In the genomic region with DNA sequence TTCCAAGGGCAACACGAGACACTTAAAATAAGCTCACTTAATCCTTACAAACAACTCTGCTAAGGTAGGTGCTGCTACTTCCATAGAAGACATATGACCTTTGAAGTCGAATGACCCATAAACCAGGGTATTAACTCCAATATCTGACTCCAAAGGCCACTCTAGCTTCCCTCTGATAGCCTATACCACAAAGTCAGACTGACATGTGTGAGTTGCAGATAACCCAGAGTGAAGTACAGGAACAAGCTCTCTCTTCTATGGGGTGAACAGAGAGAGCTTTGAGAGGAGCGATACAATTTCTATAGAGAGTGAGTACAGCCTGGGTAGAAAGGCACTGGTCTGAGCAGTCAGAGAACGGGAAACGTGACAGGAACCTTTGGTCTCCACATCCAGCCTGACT, we compare ENCODE assay signal across 26 mouse cellular contexts.
DNase-seq lines count a peak whose midpoint lies in the region; ATAC-seq and TF ChIP-seq lines count a peak whose summit lies in the region.
"Had no signal": no experiment of that assay in that cellular context is flagged by ENCODE, and none has a peak within 500 bp of the region (broad histone marks: within the 10 kb centered on the region; RNA-seq: fewer than 3 reads in every experiment).

No protein-coding gene starts in this region.

- peaks cover 14% of the 10 kb centered on the region for H3K4me1 ChIP-seq in liver, embryonic 11.5 days (replicated peaks; ENCODE audit: control insufficient read depth, insufficient read depth, low read length)
- no peaks in the 10 kb centered on the region for H3K4me1 ChIP-seq in intestine, embryonic 15.5 days (replicated peaks)
- peaks cover 0 to 13% of the 10 kb centered on the region in 2 experiments; a peak in 2 of 4 replicates for H3K4me1 ChIP-seq in liver, embryonic 14.5 days (replicated peaks; ENCODE audit: control insufficient read depth in 2 of 2, insufficient read depth in 2 of 2, low read length in 1 of 2)
- no peaks in the 10 kb centered on the region for H3K4me1 ChIP-seq in kidney, embryonic 14.5 days (ENCODE audit: control insufficient read depth, insufficient read depth, low read length)
- H3K4me1 ChIP-seq: midbrain, embryonic 10.5 days had no signal

- TF ChIP-seq EP300 in liver, embryonic 14.5 days (IDR thresholded peaks at IDR 0.05; ENCODE audit: low read depth), result peak; percentile 62

- peak; percentile 88 for ATAC-seq in liver, embryonic 11.5 days (replicated peaks; ENCODE audit: low FRiP score)
- ATAC-seq in intestine, embryonic 15.5 days, result peak; percentile 47
- ATAC-seq in liver, embryonic 14.5 days (ENCODE audit: insufficient read depth), result peak; percentile 77
- peak; percentile 93 for ATAC-seq in megakaryocyte-erythroid progenitor cell, adult 5-6 weeks (replicated peaks; ENCODE audit: low FRiP score, low TSS enrichment, poor library complexity, severe bottlenecking)
- ATAC-seq in kidney, embryonic 14.5 days (ENCODE audit: low FRiP score, low TSS enrichment), result no peak
- ATAC-seq: forebrain, embryonic 15.5 days; midbrain, embryonic 15.5 days had no signal

- no peak overlapping the region for H3K9ac ChIP-seq in liver, embryonic 11.5 days (ENCODE audit: low read depth, low read length)
- H3K9ac ChIP-seq in intestine, embryonic 15.5 days, result no peak overlapping the region
- no peak overlapping the region for H3K9ac ChIP-seq in liver, embryonic 14.5 days (replicated peaks)
- no peak overlapping the region for H3K9ac ChIP-seq in kidney, embryonic 14.5 days (ENCODE audit: low read depth, low read length)
- H3K9ac ChIP-seq: forebrain, embryonic 15.5 days; hindbrain, embryonic 13.5 days; midbrain, embryonic 15.5 days; neural tube, embryonic 15.5 days had no signal

- no peak for DNase-seq in liver, embryonic 11.5 days (ENCODE audit: low spot score)
- DNase-seq in liver, result no peak
- peak; percentile 37 to 52 (median 44) for DNase-seq in liver, embryonic 14.5 days (ENCODE audit: low read depth in 3 of 3, low spot score in 3 of 3)
- DNase-seq in embryo, embryonic 11 days, result no peak
- DNase-seq in left cerebral cortex, postnatal 4 days, result no peak
- DNase-seq: adrenal gland, postnatal 25 days; cerebellum, adult 11 months; cerebellum, postnatal 14 days; gastrocnemius, postnatal 10 days; heart, postnatal 36 days; kidney, adult 18-20 months; kidney, postnatal 36 days; lung, postnatal 10 days; retina, postnatal 1 day; right cerebral cortex, postnatal 14 days; thymus, postnatal 4 days had no signal

- H3K9me3 ChIP-seq in liver, embryonic 11.5 days (ENCODE audit: control insufficient read depth, low read length), result no peaks in the 10 kb centered on the region
- H3K9me3 ChIP-seq in intestine, embryonic 15.5 days, result no peaks in the 10 kb centered on the region
- H3K9me3 ChIP-seq in liver, embryonic 14.5 days (ENCODE audit: control insufficient read depth, low read length), result no peaks in the 10 kb centered on the region
- no peaks in the 10 kb centered on the region for H3K9me3 ChIP-seq in kidney, embryonic 14.5 days (ENCODE audit: control insufficient read depth, low read length)
- H3K9me3 ChIP-seq: forebrain, embryonic 15.5 days; heart, embryonic 10.5 days; hindbrain, embryonic 13.5 days; midbrain, embryonic 10.5 days; midbrain, embryonic 15.5 days; neural tube, embryonic 15.5 days had no signal

- intact Hi-C loops in left cerebral cortex, postnatal 4 days (cut with DNase I), result no loop called here

- no peak overlapping the region for H3K27ac ChIP-seq in liver, embryonic 11.5 days (ENCODE audit: low read depth, low read length)
- no peak overlapping the region for H3K27ac ChIP-seq in intestine, embryonic 15.5 days
- H3K27ac ChIP-seq in liver, embryonic 14.5 days, result no peak overlapping the region
- H3K27ac ChIP-seq in kidney, embryonic 14.5 days (ENCODE audit: low read depth, low read length), result no peak overlapping the region
- H3K27ac ChIP-seq: heart, embryonic 10.5 days; macrophage; midbrain, embryonic 10.5 days; midbrain, embryonic 15.5 days; neural tube, embryonic 15.5 days had no signal

- H3K27me3 ChIP-seq in liver, embryonic 11.5 days (replicated peaks; ENCODE audit: control insufficient read depth, insufficient read depth, low read length), result no peaks in the 10 kb centered on the region
- no peaks in the 10 kb centered on the region for H3K27me3 ChIP-seq in intestine, embryonic 15.5 days (replicated peaks)
- H3K27me3 ChIP-seq in liver, embryonic 14.5 days (ENCODE audit: control insufficient read depth, insufficient read depth, low read length), result no peaks in the 10 kb centered on the region
- H3K27me3 ChIP-seq in kidney, embryonic 14.5 days (ENCODE audit: control insufficient read depth, insufficient read depth, low read length), result no peaks in the 10 kb centered on the region
- H3K27me3 ChIP-seq: forebrain, embryonic 15.5 days; hindbrain, embryonic 13.5 days; midbrain, embryonic 15.5 days; neural tube, embryonic 15.5 days had no signal

- no peak overlapping the region for H3K4me3 ChIP-seq in liver, embryonic 11.5 days (ENCODE audit: low read depth, low read length)
- no peak overlapping the region for H3K4me3 ChIP-seq in intestine, embryonic 15.5 days (replicated peaks)
- H3K4me3 ChIP-seq in liver, embryonic 14.5 days (ENCODE audit: insufficient read depth in 1 of 2, low read depth in 2 of 2, low read length in 2 of 2), result no peak overlapping the region
- H3K4me3 ChIP-seq in kidney, embryonic 14.5 days (ENCODE audit: low read length), result no peak overlapping the region
- H3K4me3 ChIP-seq: forebrain, embryonic 15.5 days; heart, embryonic 10.5 days; hindbrain, embryonic 13.5 days; midbrain, embryonic 10.5 days; midbrain, embryonic 15.5 days; neural tube, embryonic 15.5 days had no signal

- peaks cover 8% of the 10 kb centered on the region; the same call in 1 of the 2 replicates for H3K36me3 ChIP-seq in liver, embryonic 11.5 days (ENCODE audit: control insufficient read depth, insufficient read depth, low read length)
- no peaks in the 10 kb centered on the region; the same call in 1 of the 2 replicates for H3K36me3 ChIP-seq in intestine, embryonic 15.5 days
- peaks cover under 1% of the 10 kb centered on the region; the same call in 1 of the 2 replicates for H3K36me3 ChIP-seq in liver, embryonic 14.5 days (replicated peaks; ENCODE audit: control insufficient read depth, insufficient read depth, low read depth)
- peaks cover 44% of the 10 kb centered on the region for H3K36me3 ChIP-seq in kidney, embryonic 14.5 days (ENCODE audit: control insufficient read depth, insufficient read depth, low read length)

- peak overlapping the region; percentile 30 for H3K4me2 ChIP-seq in liver, embryonic 11.5 days
- H3K4me2 ChIP-seq in intestine, embryonic 15.5 days (replicated peaks), result no peak overlapping the region
- no peak overlapping the region; the same call in 1 of the 2 replicates for H3K4me2 ChIP-seq in liver, embryonic 14.5 days (ENCODE audit: low read depth)
- H3K4me2 ChIP-seq in kidney, embryonic 14.5 days (replicated peaks; ENCODE audit: low read depth, low read length), result no peak overlapping the region
- H3K4me2 ChIP-seq: forebrain, embryonic 15.5 days; hindbrain, embryonic 13.5 days; midbrain, embryonic 15.5 days; neural tube, embryonic 15.5 days had no signal

- WGBS in liver, embryonic 11.5 days, result 57% methylated on average over 5 of the region's 5 CpGs
- WGBS in intestine, embryonic 15.5 days, result 78% methylated on average over 5 of the region's 5 CpGs
- 27% methylated on average over 5 of the region's 5 CpGs for WGBS in liver, embryonic 14.5 days (ENCODE audit: insufficient replicate concordance)
- WGBS in kidney, embryonic 14.5 days, result 85% methylated on average over 5 of the region's 5 CpGs

- no peak for TF ChIP-seq CTCF in liver, embryonic 14.5 days (IDR thresholded peaks at IDR 0.05; ENCODE audit: low read depth)

Comparison
In these comparisons a context has a peak if more than half of its experiments do, and no peak if none do; other contexts are left out.
1. DNase-seq: peak in liver, embryonic 14.5 days (3 of 3); none in liver, embryonic 11.5 days (single experiment), liver (single experiment), embryo, embryonic 11 days (single experiment) and left cerebral cortex, postnatal 4 days (single experiment).